Mouse (Mus musculus): Measurements from ENCODE around the gene Misp. TPM values are rescaled to one million over a fixed set of nuclear protein-coding genes. Genes with fewer than 3 reads are reported as not detected.

Gene Misp
- polyA plus RNA-seq, 1 experiment from 2014 or later: 3.9 TPM

DNA sequence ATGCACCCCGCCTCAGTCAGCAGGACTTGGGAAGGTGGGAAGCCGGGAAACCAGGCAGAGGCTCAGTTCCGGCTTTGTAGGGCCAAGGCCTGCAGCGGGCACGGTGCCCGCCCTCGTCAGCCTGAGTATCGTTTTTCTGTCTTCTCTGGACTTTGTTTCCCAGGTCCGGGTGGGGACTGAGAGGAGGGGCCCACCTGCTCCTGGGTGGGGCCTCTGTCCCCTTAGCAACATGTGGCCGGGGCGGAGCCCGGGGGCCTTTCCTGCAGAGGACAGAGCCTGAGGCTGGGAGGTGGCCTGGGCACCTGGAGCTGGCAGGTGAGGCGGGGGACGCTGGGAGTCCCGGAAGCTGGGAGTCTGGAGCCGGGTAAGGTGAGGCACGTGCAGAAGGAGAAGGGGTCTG is 1.6 kb downstream of the Misp start:
- Histone ChIP-seq H3K4me1 (ENCODE audit: control insufficient read depth, insufficient read depth, low read length) (peaks cover 10% of the 10 kb centered on the region), H3K4me3 (ENCODE audit: low read depth, low read length) (no peak overlapping the region), H3K36me3 (ENCODE audit: control insufficient read depth, insufficient read depth, low read length) (peaks cover 23% of the 10 kb centered on the region), H3K27ac (replicated peaks; ENCODE audit: low read depth, low read length) (peak overlapping the region; percentile 65; the same call in 1 of the 2 replicates), H3K9ac (ENCODE audit: low read depth, low read length) (peak overlapping the region; percentile 57), H3K27me3 (replicated peaks; ENCODE audit: control insufficient read depth, insufficient read depth, low read length) (no peaks in the 10 kb centered on the region), H3K4me2 (ENCODE audit: low read depth, low read length) (peak overlapping the region; percentile 38), H3K9me3 (ENCODE audit: control insufficient read depth, low read length) (no peaks in the 10 kb centered on the region)
- DNase-seq (ENCODE audit: low spot score) (peak; percentile 77), ATAC-seq (ENCODE audit: low read depth) (peak; percentile 65)
- WGBS: 31% methylated on average over 9 of the region's 17 CpGs

DNA sequence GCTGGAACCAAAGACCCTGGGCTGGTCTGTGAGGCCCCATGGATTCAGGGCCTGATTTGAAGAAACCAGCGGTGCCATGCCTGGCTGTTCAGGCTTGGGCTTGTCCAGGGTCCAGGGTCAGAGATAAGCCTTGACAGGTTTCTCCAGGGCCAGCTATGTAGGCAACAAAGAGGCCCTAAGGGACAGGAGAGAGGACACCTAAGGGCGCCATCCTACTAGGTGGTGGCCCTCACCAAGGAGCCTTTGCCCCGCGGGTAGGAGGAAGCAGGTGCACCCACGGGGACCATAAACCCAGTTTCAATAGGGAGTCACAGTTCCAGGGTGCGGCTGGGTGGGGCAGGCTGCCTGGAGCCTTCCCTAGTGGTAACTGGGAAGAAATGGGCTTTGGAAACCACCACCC is 2.2 kb downstream of the Misp start:
- Histone ChIP-seq H3K4me1 (ENCODE audit: control insufficient read depth, insufficient read depth, low read length) (peaks cover 10% of the 10 kb centered on the region), H3K27ac (replicated peaks; ENCODE audit: low read depth, low read length) (peak overlapping the region; percentile 48), H3K4me2 (ENCODE audit: low read depth, low read length) (peak overlapping the region; percentile 38), H3K27me3 (replicated peaks; ENCODE audit: control insufficient read depth, insufficient read depth, low read length) (no peaks in the 10 kb centered on the region), H3K36me3 (ENCODE audit: control insufficient read depth, insufficient read depth, low read length) (peaks cover 23% of the 10 kb centered on the region), H3K4me3 (ENCODE audit: low read depth, low read length) (no peak overlapping the region), H3K9ac (ENCODE audit: low read depth, low read length) (peak overlapping the region; percentile 57; the same call in 1 of the 2 replicates), H3K9me3 (ENCODE audit: control insufficient read depth, low read length) (no peaks in the 10 kb centered on the region)
- 60% methylated on average over 6 of the region's 6 CpGs for WGBS
- no peak for DNase-seq (ENCODE audit: low spot score)
- no peak for ATAC-seq (ENCODE audit: low read depth)

DNA sequence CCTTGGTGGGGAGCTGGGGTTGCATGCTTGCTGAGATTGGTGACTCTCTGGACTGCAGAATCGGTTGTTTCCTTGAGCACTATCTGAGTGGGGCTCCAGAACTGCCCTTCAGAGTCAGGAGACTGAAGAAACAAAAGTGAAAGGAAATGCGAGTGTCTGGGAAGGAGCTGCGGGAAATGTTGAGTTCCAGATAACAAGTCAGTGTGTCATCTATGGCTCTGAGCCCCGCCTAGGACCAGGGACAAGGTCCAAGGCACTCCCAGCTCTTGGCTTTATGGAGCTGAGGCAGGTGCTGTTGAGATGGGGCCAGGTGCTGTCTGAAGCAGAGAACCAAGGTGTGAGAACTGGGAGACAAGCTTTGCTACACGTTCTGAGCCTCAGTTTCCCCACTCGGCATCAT is 3.6 kb downstream of the Misp start:
- WGBS: 61% methylated on average over 6 of the region's 6 CpGs
- no peaks in the 10 kb centered on the region for H3K9me3 ChIP-seq (ENCODE audit: control insufficient read depth, low read length)
- no peak overlapping the region for H3K9ac ChIP-seq (ENCODE audit: low read depth, low read length)
- DNase-seq (ENCODE audit: low spot score): no peak
- no peak overlapping the region for H3K27ac ChIP-seq (replicated peaks; ENCODE audit: low read depth, low read length)
- ATAC-seq (ENCODE audit: low read depth): no peak
- H3K4me2 ChIP-seq (ENCODE audit: low read depth, low read length): no peak overlapping the region
- H3K27me3 ChIP-seq (replicated peaks; ENCODE audit: control insufficient read depth, insufficient read depth, low read length): no peaks in the 10 kb centered on the region
- H3K4me1 ChIP-seq (ENCODE audit: control insufficient read depth, insufficient read depth, low read length): peaks cover 10% of the 10 kb centered on the region
- H3K36me3 ChIP-seq (ENCODE audit: control insufficient read depth, insufficient read depth, low read length): peaks cover 11% of the 10 kb centered on the region
- H3K4me3 ChIP-seq (ENCODE audit: low read depth, low read length): no peak overlapping the region

DNA sequence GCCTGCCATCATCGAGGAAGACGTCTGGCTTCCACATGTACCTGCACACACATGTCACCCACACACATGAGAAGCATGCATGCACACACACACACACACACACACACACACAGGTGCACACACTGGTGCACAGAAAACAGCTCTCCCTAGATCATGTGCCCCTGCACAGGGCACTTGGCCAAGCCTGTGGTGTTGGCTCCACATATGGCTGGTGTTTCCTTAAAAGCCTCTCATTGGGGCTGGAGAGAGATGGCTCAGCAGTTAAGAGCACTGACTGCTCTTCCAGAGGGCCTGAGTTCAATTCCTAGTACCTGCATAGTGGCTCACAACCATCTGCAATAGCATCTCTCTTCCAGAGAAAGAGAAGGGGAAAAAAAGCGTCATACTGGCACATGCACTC is 10.8 kb downstream of the Misp start:
- H3K4me1 ChIP-seq (ENCODE audit: control insufficient read depth, insufficient read depth, low read length): no peaks in the 10 kb centered on the region
- H3K4me3 ChIP-seq (ENCODE audit: low read depth, low read length): no peak overlapping the region
- no peak for DNase-seq (ENCODE audit: low spot score)
- WGBS: 69% methylated on average over 1 of the region's 3 CpGs
- no peak for ATAC-seq (ENCODE audit: low read depth)
- H3K4me2 ChIP-seq (ENCODE audit: low read depth, low read length): no peak overlapping the region
- H3K9me3 ChIP-seq (ENCODE audit: control insufficient read depth, low read length): no peaks in the 10 kb centered on the region
- H3K36me3 ChIP-seq (ENCODE audit: control insufficient read depth, insufficient read depth, low read length): no peaks in the 10 kb centered on the region
- no peak overlapping the region for H3K27ac ChIP-seq (replicated peaks; ENCODE audit: low read depth, low read length)
- H3K27me3 ChIP-seq (replicated peaks; ENCODE audit: control insufficient read depth, insufficient read depth, low read length): no peaks in the 10 kb centered on the region
- no peak overlapping the region for H3K9ac ChIP-seq (ENCODE audit: low read depth, low read length)

DNA sequence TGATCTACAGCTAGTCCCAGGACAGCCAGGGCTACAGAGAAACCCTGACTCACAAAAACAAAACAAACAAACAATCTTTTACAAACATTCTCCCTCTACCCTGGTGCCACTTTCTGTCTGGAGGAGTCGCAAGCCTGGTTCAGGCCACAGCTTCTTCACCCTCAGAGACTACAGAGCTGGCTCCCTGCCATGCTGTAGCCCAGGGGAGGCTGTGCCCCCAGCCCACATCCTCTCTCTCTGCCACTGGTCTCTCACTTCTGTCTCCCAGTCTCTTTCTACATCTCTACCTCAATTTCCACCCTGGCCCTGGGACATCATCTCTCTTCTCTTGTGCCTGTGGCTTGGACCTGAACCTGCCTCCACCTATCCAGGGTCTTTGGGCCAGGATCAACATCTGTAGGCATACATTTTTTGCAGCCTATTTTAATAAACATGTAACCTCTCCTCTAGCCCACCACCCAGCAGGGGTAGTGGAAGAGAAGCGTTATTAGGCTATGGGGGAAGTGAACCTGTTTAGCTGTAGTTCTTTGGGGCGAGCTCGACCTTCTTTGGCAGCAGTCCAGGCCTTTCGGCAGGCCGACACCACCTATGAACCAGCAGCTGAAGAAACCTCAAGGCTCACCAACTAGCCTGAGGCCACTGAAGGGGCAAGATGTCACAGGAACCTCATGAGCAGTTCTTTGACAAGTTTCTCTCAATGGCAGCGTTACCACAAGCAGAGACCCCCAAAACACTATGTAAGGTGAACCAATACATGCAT is 11.4 kb downstream of the Misp start:
- Histone ChIP-seq H3K27ac (replicated peaks; ENCODE audit: low read depth, low read length) (no peak overlapping the region), H3K9ac (ENCODE audit: low read depth, low read length) (no peak overlapping the region), H3K27me3 (replicated peaks; ENCODE audit: control insufficient read depth, insufficient read depth, low read length) (no peaks in the 10 kb centered on the region), H3K4me2 (ENCODE audit: low read depth, low read length) (no peak overlapping the region), H3K4me1 (ENCODE audit: control insufficient read depth, insufficient read depth, low read length) (no peaks in the 10 kb centered on the region), H3K4me3 (ENCODE audit: low read depth, low read length) (no peak overlapping the region), H3K9me3 (ENCODE audit: control insufficient read depth, low read length) (no peaks in the 10 kb centered on the region), H3K36me3 (ENCODE audit: control insufficient read depth, insufficient read depth, low read length) (no peaks in the 10 kb centered on the region)
- DNase-seq (ENCODE audit: low spot score): no peak
- no peak for ATAC-seq (ENCODE audit: low read depth)
- WGBS: 53% methylated on average over 7 of the region's 7 CpGs

DNA sequence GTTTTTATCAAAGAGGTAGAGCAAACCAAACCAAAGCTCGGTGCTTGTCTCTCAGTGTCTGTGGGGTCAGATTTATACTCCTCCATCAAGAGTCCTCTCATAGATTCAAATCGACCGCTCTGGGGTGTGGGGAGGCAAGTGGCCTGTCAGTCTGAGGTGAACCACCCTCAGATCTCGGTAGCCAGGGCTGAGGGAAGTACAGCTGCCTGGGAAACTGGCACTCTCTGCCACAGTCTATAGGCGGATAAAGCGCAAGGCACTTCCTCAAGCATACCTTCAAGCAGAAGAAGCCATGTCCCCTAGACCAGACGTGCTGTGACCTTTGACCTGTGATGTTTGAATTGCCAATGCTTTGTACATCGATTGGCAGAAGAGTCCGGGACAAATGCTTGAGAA is 12.0 kb downstream of the Misp start:
- H3K4me3 ChIP-seq (ENCODE audit: low read depth, low read length): no peak overlapping the region
- no peaks in the 10 kb centered on the region for H3K4me1 ChIP-seq (ENCODE audit: control insufficient read depth, insufficient read depth, low read length)
- no peak overlapping the region for H3K4me2 ChIP-seq (ENCODE audit: low read depth, low read length)
- H3K9me3 ChIP-seq (ENCODE audit: control insufficient read depth, low read length): no peaks in the 10 kb centered on the region
- WGBS: 72% methylated on average over 9 of the region's 9 CpGs
- no peak for DNase-seq (ENCODE audit: low spot score)
- H3K36me3 ChIP-seq (ENCODE audit: control insufficient read depth, insufficient read depth, low read length): no peaks in the 10 kb centered on the region
- no peak overlapping the region for H3K27ac ChIP-seq (replicated peaks; ENCODE audit: low read depth, low read length)
- H3K27me3 ChIP-seq (replicated peaks; ENCODE audit: control insufficient read depth, insufficient read depth, low read length): no peaks in the 10 kb centered on the region
- no peak for ATAC-seq (ENCODE audit: low read depth)
- H3K9ac ChIP-seq (ENCODE audit: low read depth, low read length): no peak overlapping the region

DNA sequence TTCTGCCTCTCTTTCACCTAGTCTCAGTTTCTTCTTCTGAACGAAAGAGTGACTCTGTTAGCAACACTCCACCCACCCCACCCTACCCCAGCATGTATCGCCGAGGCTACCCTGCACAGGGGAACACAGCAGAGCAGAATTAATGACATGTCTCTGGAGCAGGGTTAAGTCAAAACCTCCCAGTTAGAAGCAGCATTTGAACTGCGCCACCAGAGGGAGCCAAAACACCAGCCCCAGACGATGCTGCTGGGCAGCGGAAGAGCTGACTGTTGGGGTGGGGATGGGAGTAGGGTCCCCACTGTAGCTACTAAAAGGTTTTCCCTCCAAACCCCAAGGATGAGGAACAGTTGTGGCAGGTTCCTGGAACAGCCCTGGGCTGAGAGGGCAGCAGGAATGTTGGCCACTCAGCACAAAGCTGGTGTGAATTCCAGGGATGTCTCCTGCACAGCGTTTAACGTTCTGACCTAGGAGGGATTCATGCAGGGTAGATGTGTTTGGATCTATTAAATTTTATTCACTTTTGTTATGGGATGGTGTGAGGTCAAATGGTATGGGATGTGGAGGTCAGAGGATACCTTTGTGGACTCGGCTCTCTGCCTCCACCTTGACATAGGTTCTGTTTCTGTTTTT is 14.1 kb downstream of the Misp start:
- no peak overlapping the region for H3K9ac ChIP-seq (ENCODE audit: low read depth, low read length)
- H3K4me2 ChIP-seq (ENCODE audit: low read depth, low read length): no peak overlapping the region
- no peaks in the 10 kb centered on the region for H3K36me3 ChIP-seq (ENCODE audit: control insufficient read depth, insufficient read depth, low read length)
- no peak overlapping the region for H3K27ac ChIP-seq (replicated peaks; ENCODE audit: low read depth, low read length)
- 24% methylated on average over 9 of the region's 9 CpGs for WGBS
- H3K9me3 ChIP-seq (ENCODE audit: control insufficient read depth, low read length): no peaks in the 10 kb centered on the region
- DNase-seq (ENCODE audit: low spot score) (peak; percentile 72), ATAC-seq (ENCODE audit: low read depth) (peak; percentile 70)
- H3K4me3 ChIP-seq (ENCODE audit: low read depth, low read length): no peak overlapping the region
- no peaks in the 10 kb centered on the region for H3K27me3 ChIP-seq (replicated peaks; ENCODE audit: control insufficient read depth, insufficient read depth, low read length)
- no peaks in the 10 kb centered on the region for H3K4me1 ChIP-seq (ENCODE audit: control insufficient read depth, insufficient read depth, low read length)

DNA sequence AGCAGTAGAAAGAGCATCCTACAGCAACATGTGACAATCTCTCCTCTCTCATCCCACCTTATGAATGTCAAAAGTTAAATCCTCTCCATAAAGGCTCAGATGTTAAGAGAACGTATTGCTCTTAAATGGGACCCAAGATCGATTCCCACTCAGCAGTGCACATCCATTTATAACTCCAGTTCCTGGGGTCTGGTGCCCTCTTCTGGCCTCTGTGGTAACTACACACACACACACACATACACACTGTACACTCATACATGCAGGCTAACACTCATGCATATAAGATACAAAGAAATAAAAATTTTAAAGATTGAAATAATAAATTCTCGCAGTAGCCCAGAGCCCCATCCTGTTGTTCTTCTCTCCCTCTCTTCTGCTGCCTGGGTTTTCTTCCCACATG is 16.1 kb downstream of the Misp start:
- Histone ChIP-seq H3K36me3 (ENCODE audit: control insufficient read depth, insufficient read depth, low read length) (no peaks in the 10 kb centered on the region), H3K4me2 (ENCODE audit: low read depth, low read length) (no peak overlapping the region), H3K4me3 (ENCODE audit: low read depth, low read length) (no peak overlapping the region), H3K9me3 (ENCODE audit: control insufficient read depth, low read length) (no peaks in the 10 kb centered on the region), H3K27ac (replicated peaks; ENCODE audit: low read depth, low read length) (no peak overlapping the region), H3K27me3 (replicated peaks; ENCODE audit: control insufficient read depth, insufficient read depth, low read length) (no peaks in the 10 kb centered on the region), H3K4me1 (ENCODE audit: control insufficient read depth, insufficient read depth, low read length) (peaks cover 9% of the 10 kb centered on the region; the same call in 1 of the 2 replicates), H3K9ac (ENCODE audit: low read depth, low read length) (no peak overlapping the region)
- WGBS: 97% methylated on average over 3 of the region's 3 CpGs
- no peak for ATAC-seq (ENCODE audit: low read depth)
- DNase-seq (ENCODE audit: low spot score): no peak

DNA sequence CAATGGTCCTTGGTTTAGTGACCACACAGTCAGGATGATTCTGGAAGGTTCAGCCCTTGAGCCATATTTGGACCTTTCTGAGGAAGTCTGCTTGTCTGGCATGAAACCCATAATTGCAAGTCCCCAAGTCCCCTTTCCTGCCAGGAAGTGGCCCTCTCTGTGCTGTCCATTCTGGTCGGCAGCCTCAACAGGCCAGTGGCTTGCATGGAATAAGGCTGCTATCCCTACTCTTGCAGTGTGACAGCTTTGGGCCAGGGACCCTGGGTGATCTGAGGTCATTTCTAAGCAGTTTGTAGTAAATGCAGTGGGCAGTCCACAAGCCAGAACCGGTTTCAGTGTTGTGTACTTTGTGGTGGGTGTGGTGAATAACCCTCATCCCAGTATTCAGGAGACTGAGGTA is 17.4 kb downstream of the Misp start:
- no peak overlapping the region for H3K4me3 ChIP-seq (ENCODE audit: low read depth, low read length)
- 58% methylated on average over 2 of the region's 2 CpGs for WGBS
- no peak for DNase-seq (ENCODE audit: low spot score)
- no peaks in the 10 kb centered on the region for H3K27me3 ChIP-seq (replicated peaks; ENCODE audit: control insufficient read depth, insufficient read depth, low read length)
- H3K9me3 ChIP-seq (ENCODE audit: control insufficient read depth, low read length): no peaks in the 10 kb centered on the region
- no peak overlapping the region for H3K4me2 ChIP-seq (ENCODE audit: low read depth, low read length)
- H3K9ac ChIP-seq (ENCODE audit: low read depth, low read length): no peak overlapping the region
- H3K36me3 ChIP-seq (ENCODE audit: control insufficient read depth, insufficient read depth, low read length): no peaks in the 10 kb centered on the region
- no peak overlapping the region for H3K27ac ChIP-seq (replicated peaks; ENCODE audit: low read depth, low read length)
- no peak for ATAC-seq (ENCODE audit: low read depth)
- peaks cover 13% of the 10 kb centered on the region for H3K4me1 ChIP-seq (ENCODE audit: control insufficient read depth, insufficient read depth, low read length)

Measured in embryonic facial prominence, embryonic 14.5 days (tissue).